Mouse (Mus musculus) forebrain, embryonic 14.5 days (tissue): ENCODE measurements around the gene Slco2a1. TPM values are rescaled to one million over a fixed set of nuclear protein-coding genes. Genes with fewer than 3 reads are reported as not detected.

Experiments used
- ATAC-seq: fragments of 200-750 bp; cut with Nextera tagmentation; 2 replicates; pipeline ENCODE4 v1.8.0; 2017; ENCODE audit warnings: mild to moderate bottlenecking, moderate library complexity
- DNase-seq: peaks from one replicate; pipeline ENCODE4 v3.0.0-alpha.2; 2015; ENCODE audit warnings: low spot score
- H3K27ac ChIP-seq: fragments of 300-500 bp; sonication (generic); 2 replicates; pipeline ENCODE4 v1.5.1; 2014; ENCODE audit warnings: low read depth, mild to moderate bottlenecking, control low read depth, low read length, moderate library complexity
- H3K27me3 ChIP-seq: fragments of 300-500 bp; sonication (generic); replicated peaks from 2 replicates; pipeline ENCODE4 v1.6.1; 2014; ENCODE audit warnings: low read length, control low read depth, mixed read lengths; ENCODE audit not compliant: control insufficient read depth, insufficient read depth
- H3K36me3 ChIP-seq: fragments of 300-500 bp; sonication (generic); 2 replicates; pipeline ENCODE4 v1.6.1; 2014; ENCODE audit warnings: low read length, control low read depth; ENCODE audit not compliant: control insufficient read depth, insufficient read depth
- H3K4me1 ChIP-seq: fragments of 300-500 bp; sonication (generic); 2 replicates; pipeline ENCODE4 v1.6.1; 2014; ENCODE audit warnings: antibody characterized with exemption, low read length, control low read depth; ENCODE audit not compliant: control insufficient read depth, insufficient read depth
- H3K4me2 ChIP-seq: fragments of 300-500 bp; sonication (generic); 2 replicates; pipeline ENCODE4 v1.6.1; 2014; ENCODE audit warnings: mild to moderate bottlenecking, control low read depth, low read length
- H3K4me3 ChIP-seq: fragments of 300-500 bp; sonication (generic); 2 replicates; pipeline ENCODE4 v1.5.1; 2014; ENCODE audit warnings: low read depth, low read length, control low read depth
- H3K9ac ChIP-seq: fragments of 300-500 bp; sonication (generic); 2 replicates; pipeline ENCODE4 v1.6.1; 2014; ENCODE audit warnings: mild to moderate bottlenecking, low read length, control low read depth, moderate library complexity
- H3K9me3 ChIP-seq: fragments of 300-500 bp; sonication (generic); replicated peaks from 2 replicates; pipeline ENCODE4 v1.6.1; 2016; ENCODE audit warnings: low read length, control low read depth, mixed read lengths; ENCODE audit not compliant: control insufficient read depth
- WGBS: fragments of 180-500 bp; shearing (Covaris S2); extraction: QIAGEN DNeasy Blood & Tissue Kit; methylation state at CpG from one replicate; pipeline ENCODE4 v1.1.7; 2014; 5-methylcytosine and 5-hydroxymethylcytosine counted together
- polyA plus RNA-seq: library from polyadenylated mRNA; unstranded; fragments of >200 nt; fragmentation: Nextera tagmentation; extraction: Ambion mirVana; gene quantifications from 2 replicates; pipeline ENCODE4 v1.2.1, GENCODE M21; 2014

Slco2a1 gene
- polyA plus RNA-seq, 1 experiment from 2014 or later = 1.2 TPM

DNA sequence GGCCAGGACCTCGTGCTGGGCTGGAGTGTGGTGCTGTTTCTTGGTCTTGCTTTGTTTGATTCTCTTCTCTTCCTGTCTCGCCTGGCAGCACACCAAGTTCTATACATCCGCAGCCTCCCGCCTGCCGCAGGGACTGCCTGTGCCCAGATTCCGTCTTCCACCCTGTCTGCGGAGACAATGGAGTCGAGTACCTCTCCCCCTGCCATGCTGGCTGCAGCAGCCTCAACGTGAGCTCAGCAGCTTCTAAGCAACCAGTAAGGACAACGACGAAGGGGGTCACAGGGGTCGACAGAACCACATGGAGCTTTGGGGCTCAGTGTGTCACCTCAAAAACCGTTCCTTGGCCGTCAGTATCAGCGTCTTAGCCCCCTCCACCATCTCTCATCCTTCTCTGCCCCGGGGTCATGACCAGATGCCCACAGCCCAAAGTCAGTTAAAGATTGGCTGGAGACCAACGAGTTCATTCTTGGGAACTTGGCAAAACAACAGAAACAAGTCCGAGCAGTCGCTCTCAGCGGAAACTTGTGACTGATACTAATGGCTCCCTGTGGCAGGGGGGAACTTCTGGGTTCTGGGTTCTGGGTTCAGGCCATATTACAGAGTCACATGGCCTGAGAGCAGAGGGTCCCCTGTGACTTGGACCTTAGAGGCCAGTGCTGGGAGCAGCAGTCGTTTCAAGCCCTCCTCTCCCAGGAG, 88.5 kb downstream of the Slco2a1 start:
- 75% methylated on average over 21 of the region's 21 CpGs for WGBS
- H3K4me3 ChIP-seq = no peak overlapping the region
- DNase-seq (peak; percentile 44), ATAC-seq (no peak)
- no peak overlapping the region for H3K27ac ChIP-seq
- H3K4me1 ChIP-seq = no peaks in the 10 kb centered on the region
- no peaks in the 10 kb centered on the region for H3K36me3 ChIP-seq
- 0 out of 2 replicates have a peak, but pooled peaks cover 3% of the 10 kb centered on the region for H3K9me3 ChIP-seq
- no peak overlapping the region for H3K9ac ChIP-seq
- no peak overlapping the region for H3K4me2 ChIP-seq
- no peaks in the 10 kb centered on the region for H3K27me3 ChIP-seq

DNA sequence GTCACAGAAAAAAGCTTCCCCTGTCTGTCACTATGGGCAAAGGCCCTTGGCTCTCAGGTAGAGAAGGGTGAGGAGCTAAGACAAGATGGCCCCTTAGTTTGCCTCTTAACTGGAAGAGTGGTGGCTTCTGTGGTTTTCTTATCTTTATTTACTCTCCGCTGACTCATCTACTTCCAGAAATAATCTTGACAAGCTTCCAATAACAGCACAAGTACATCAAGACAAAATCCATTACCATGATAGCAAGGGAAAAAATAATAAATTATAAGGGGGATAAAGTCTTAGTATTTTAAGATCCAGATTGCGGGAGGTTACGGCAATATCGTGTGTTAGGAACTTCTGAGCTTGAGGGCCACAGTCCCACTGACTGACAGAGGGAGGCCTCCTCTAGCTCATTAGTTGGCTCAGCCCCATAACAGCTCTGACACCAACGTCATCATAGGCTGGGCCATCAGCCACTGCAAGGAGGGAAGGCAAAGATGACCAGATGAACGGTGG, 89.7 kb downstream of the Slco2a1 start:
- Histone ChIP-seq H3K9me3 (0 out of 2 replicates have a peak, but pooled peaks cover 3% of the 10 kb centered on the region), H3K36me3 (no peaks in the 10 kb centered on the region), H3K4me2 (no peak overlapping the region), H3K4me3 (no peak overlapping the region), H3K9ac (no peak overlapping the region), H3K4me1 (no peaks in the 10 kb centered on the region), H3K27ac (no peak overlapping the region), H3K27me3 (no peaks in the 10 kb centered on the region)
- no peak for ATAC-seq
- 95% methylated on average over 6 of the region's 6 CpGs for WGBS
- DNase-seq = no peak

DNA sequence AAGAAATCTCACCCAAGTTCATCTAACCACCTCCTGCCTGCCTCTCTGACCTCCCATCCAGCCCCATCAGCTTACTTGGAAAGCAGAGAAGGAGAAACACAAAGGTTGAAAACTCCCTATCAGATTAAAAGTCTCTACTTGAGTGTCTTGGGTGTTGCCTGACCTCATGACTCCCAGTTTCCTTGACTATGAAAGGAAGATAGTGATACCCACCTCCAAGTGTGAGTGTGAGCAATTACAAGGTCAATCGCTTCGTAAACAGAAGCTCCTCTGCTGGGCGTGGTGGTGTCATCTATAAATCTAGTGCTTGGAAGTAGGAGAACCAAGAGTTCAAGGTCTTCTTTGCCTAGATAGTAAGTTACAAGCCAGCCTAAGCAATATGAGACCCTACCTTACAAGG, 91.7 kb downstream of the Slco2a1 start:
- 96% methylated on average over 3 of the region's 3 CpGs for WGBS
- H3K4me1 ChIP-seq = no peaks in the 10 kb centered on the region
- no peak for ATAC-seq

DNA sequence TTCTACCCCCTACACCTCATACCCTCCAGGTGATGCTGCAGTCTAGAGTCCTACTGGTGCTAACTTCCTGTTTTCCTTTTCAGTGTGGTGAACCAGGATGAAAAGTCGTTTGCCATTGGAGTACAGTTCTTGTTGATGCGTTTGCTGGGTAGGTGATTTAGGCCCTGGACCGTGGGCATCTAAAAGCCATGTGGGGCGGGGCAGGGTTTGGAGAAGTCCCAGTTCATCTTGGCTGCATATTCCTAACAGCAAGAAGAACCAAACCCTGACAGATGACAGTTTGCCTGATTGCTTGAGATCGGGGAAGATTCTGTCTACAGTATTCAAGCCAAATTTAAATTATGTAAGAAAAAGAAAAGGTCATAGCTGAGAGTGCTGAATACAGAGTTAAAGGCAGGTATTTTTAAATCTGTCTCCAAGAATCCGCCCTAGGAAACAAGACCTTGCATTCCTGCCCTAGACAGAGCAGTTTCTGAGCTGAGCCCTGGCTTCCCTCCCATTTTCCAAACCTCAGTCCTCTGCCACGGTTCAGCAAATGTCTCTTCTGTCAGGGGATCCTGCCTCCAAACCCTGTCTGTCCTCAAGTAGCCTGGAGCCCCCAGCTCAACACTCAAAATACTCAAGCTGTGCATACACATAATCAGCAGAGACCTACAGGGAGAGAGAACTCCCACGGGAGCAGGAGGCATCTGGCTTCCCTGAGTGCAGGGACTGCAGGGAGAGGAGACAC, 93.9 kb downstream of the Slco2a1 start:
- WGBS = 74% methylated on average over 8 of the region's 8 CpGs
- H3K27ac ChIP-seq = no peak overlapping the region
- DNase-seq = no peak

More for the DNA sequence above, 91.7 kb downstream of the Slco2a1 start:
- H3K36me3 ChIP-seq = no peaks in the 10 kb centered on the region
- no peak overlapping the region for H3K4me2 ChIP-seq
- no peak for DNase-seq
- H3K27ac ChIP-seq = no peak overlapping the region
- no peaks in the 10 kb centered on the region for H3K9me3 ChIP-seq
- no peak overlapping the region for H3K9ac ChIP-seq
- no peaks in the 10 kb centered on the region for H3K27me3 ChIP-seq
- no peak overlapping the region for H3K4me3 ChIP-seq

DNA sequence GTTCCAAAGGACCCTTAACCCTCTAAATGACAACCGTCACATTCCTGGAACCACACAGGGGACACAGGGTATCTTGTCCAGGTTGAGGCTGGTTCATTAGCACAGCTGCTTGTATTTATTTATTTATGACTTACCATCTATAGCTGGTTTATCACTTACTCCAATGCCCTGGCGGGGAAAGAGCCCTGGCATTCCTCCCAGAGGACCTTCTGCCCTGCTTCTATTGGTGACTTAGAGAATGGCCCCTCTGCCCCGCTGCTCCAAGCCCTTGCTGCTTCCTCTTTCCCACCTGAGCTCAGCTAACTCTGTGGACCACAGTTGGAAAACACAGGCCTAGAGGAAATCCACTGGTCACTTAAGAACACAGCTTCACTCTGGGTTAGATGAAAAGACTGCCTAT, 94.9 kb downstream of the Slco2a1 start:
- WGBS = 65% methylated on average over 3 of the region's 3 CpGs
- no peak overlapping the region for H3K9ac ChIP-seq
- no peaks in the 10 kb centered on the region for H3K27me3 ChIP-seq
- H3K4me3 ChIP-seq = no peak overlapping the region
- DNase-seq = no peak
- no peak overlapping the region for H3K27ac ChIP-seq
- no peak for ATAC-seq
- H3K4me1 ChIP-seq = no peaks in the 10 kb centered on the region
- H3K36me3 ChIP-seq = no peaks in the 10 kb centered on the region
- no peak overlapping the region for H3K4me2 ChIP-seq
- H3K9me3 ChIP-seq = no peaks in the 10 kb centered on the region

More for the DNA sequence above, 93.9 kb downstream of the Slco2a1 start:
- H3K9ac ChIP-seq = no peak overlapping the region
- no peaks in the 10 kb centered on the region for H3K4me1 ChIP-seq
- no peaks in the 10 kb centered on the region for H3K27me3 ChIP-seq
- ATAC-seq = no peak
- no peak overlapping the region for H3K4me2 ChIP-seq
- no peak overlapping the region for H3K4me3 ChIP-seq
- no peaks in the 10 kb centered on the region for H3K9me3 ChIP-seq
- no peaks in the 10 kb centered on the region for H3K36me3 ChIP-seq

DNA sequence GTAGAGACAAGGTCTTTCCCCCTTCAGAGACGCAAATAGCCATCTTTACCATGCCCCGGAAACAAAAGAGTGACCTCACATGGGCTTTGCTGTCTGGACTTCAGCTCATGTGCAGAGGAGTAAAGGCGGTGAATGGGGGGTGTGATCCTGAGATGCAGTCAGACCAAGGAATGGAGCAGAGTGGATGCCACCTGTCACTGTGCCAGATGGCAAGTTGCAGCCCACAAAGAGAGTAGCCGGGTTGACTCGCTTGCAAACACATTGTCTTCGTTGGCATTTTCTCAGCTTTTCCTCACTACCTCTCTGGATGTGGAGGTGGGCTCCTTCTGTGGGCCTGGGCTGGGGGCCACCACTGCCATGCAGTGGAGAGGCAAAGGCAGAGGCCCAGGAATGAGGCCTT, 98.2 kb downstream of the Slco2a1 start:
- no peak overlapping the region for H3K27ac ChIP-seq
- H3K27me3 ChIP-seq = no peaks in the 10 kb centered on the region
- H3K4me1 ChIP-seq = no peaks in the 10 kb centered on the region
- no peak for DNase-seq
- H3K4me2 ChIP-seq = no peak overlapping the region
- no peaks in the 10 kb centered on the region for H3K36me3 ChIP-seq
- H3K9me3 ChIP-seq = no peaks in the 10 kb centered on the region
- WGBS = 79% methylated on average over 6 of the region's 6 CpGs
- H3K4me3 ChIP-seq = no peak overlapping the region
- no peak overlapping the region for H3K9ac ChIP-seq
- ATAC-seq = no peak

DNA sequence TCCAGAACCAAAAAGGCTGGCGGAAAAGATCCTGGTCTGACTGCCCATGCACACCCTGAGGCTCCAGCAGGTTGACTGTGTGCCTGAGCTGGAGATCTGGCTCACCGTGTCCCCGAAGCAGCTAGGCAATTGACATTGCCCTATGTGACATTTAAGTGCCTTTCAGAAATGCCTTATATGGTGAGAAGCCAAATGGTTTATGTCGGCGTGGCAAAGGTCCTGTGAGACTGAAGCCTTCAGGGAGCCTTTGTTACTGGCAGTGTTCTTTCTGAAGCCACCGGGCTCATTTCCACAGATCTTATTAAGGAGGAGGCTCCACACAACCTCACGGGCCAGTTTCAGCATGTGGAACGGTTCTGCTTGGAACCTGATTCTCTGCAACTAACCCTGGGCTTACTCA, 98.8 kb downstream of the Slco2a1 start:
- no peak overlapping the region for H3K4me2 ChIP-seq
- H3K27me3 ChIP-seq = no peaks in the 10 kb centered on the region
- no peak for ATAC-seq
- whole genome bisulfite sequencing = 85% methylated on average over 8 of the region's 8 CpGs
- no peaks in the 10 kb centered on the region for H3K9me3 ChIP-seq
- H3K27ac ChIP-seq = no peak overlapping the region
- H3K4me1 ChIP-seq = no peaks in the 10 kb centered on the region
- H3K9ac ChIP-seq = no peak overlapping the region
- no peak overlapping the region for H3K4me3 ChIP-seq
- no peaks in the 10 kb centered on the region for H3K36me3 ChIP-seq
- no peak for DNase-seq

DNA sequence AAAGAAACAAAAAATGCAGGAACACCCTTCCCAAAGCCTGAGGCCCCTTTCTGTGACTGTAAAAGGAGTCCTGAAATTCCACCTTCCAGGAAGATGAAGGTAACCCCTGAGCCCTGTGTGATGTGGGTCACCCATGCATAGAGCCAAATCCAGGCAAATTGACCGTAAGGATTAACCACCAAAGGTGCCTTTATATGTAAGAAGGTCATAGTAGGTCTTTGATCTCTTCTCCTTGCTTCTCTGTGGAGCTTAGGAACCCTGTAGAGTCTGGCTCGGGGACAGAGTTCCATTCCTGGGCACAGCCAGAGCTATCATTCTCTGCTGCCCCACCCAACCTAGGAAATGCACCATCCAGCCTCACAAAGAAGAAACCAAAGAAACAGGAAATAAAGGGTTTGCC, 100.1 kb downstream of the Slco2a1 start:
- no peaks in the 10 kb centered on the region for H3K4me1 ChIP-seq
- ATAC-seq (no peak), DNase-seq (no peak)
- H3K36me3 ChIP-seq = no peaks in the 10 kb centered on the region
- 48% methylated on average over 2 of the region's 2 CpGs for WGBS
- no peak overlapping the region for H3K4me2 ChIP-seq
- H3K27ac ChIP-seq = no peak overlapping the region
- H3K27me3 ChIP-seq = no peaks in the 10 kb centered on the region
- H3K9ac ChIP-seq = no peak overlapping the region
- H3K9me3 ChIP-seq = no peaks in the 10 kb centered on the region
- H3K4me3 ChIP-seq = no peak overlapping the region
